Mouse (Mus musculus) thymus, postnatal 14 days (tissue): ENCODE results near the gene Zfp777.

Source experiments
- DNase-seq: peaks from one replicate; pipeline ENCODE4 v3.0.0; 2021

Gene Zfp777

DNA sequence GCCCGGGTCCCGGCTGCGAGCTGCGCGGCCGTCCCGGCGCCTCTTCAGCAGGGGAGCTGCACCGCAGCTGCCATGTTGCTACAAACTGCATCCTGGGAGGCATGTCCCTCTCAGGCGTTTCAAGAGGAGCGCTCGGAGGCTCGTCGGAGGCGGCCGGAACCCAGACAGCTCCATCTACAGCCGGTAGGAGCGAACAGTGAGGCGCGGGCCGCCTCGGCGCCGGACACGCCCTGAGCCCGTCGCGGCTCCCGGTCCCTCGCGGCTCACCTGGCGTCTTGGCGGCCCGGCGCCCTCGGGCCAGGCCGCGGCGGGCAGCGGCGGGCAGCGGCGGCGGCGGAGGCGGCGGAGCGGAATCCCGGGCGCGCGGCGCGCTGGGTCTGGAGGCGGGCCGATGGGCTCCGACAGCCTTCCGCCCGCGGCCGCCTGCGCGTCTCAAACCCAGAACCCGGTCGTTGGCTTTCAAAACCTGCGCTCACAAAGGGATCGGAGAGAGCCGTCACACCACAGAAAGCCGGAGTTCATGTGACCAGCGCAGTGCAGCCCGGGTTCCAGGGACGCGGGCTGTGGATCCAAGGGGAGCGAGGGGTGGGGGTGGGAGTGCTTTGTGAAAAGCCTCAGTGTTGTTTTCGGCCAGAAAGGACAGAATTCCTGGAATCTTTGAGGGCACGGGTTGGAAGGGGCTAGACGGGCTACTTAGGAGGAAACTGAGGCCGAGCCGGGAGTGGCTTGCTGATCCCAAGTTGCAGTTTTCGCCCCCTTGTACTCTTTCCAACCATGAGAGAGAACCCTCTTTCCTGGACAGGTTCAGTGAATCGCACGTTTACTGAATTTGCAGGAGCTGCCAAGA, at the start of gene Zfp777:
TSS of gene Zfp777 (minus strand) at position 486 of the 847 bp plus-strand sequence.
- DNase-seq: peak; percentile 88

DNA sequence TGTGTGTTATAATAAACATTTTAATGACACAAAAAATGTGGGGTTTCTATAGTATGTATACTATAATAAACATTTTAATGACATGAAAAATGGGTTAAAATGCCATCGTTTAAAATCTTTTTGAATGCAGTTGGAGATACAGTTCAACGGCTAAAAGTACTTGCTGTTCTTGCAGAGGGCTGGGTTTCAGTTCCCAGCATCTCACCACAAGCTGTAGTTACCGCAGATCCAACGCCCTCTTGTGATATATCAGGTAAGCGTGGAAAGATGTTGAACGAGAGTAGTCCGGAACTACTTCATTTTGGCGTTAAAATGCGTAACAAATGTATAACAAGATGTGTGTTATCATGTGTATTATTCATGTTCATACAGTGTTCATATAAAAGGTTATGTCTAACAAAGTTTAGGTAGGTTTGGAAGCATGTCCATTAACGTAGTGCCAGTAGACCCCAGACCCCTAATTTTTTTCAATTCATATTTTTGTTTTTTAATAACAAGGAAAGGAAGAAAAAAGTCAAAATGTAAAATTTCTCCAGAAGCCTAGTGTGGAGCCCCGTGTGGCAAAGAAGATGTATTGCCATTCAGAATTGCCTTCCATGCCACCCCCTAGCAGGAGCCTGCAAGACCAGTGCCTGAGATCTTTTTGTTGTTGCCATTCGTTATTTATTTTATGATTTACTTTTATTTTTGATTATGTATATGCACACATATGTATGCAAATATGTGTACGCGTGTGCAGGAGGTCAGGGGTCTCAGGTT, 38.4 kb upstream of the Zfp777 start:
- DNase-seq: no peak

GRCm38 (mm10) chr6:48086471-48086878, 37.8 kb upstream of the Zfp777 start, which contains the start of gene Zfp746:
Gene Zfp746, minus strand, starts transcription at chr6:48086593.
- DNase-seq: peak; percentile 96

DNA sequence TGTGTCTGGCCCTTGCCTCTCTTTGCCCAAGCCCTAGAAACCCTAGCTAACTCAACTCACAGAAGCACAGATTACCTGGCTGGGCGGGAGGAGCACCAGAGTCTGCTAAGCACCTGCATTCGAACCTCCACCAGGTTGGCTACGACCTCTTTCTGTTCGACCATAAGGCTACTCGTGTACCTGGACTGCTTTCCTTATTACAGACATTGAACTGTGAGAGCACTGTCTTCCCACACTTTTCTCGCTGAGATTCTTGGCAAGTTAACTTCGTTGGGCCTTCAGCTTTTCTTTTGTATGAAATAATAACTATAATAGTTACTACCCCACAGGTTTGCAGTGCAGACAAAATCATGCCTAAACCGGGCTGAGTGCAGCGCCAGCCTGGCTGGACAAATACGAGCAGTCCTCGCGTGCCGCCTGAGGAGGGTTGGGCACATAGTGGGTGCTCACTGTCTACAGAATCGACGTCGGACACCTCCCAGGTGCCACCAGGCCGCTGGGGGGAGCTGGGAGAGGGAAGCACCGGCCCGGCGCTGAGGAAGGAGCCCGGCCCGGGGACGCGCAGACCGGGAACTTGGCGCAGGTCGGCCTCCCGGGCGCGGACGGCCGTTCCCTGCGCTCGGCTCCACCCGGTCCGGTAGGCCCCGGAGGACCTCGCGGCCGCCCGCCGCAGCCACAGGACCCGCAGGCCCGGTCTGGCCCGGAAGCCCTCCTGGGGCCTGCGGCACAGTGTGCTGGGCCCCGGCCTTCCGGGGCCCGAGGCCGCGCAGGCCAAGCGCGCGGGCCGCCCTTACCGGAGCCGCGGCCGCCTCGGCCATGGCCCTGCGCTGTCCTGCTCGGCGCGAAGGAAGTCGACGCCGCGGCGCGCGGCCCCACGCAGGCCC, 37.1 kb upstream of the Zfp777 start:
- peak; percentile 82 for DNase-seq

GRCm38 (mm10) chr6:48083733-48084191, 35.1 kb upstream of the Zfp777 start:
- no peak for DNase-seq

DNA sequence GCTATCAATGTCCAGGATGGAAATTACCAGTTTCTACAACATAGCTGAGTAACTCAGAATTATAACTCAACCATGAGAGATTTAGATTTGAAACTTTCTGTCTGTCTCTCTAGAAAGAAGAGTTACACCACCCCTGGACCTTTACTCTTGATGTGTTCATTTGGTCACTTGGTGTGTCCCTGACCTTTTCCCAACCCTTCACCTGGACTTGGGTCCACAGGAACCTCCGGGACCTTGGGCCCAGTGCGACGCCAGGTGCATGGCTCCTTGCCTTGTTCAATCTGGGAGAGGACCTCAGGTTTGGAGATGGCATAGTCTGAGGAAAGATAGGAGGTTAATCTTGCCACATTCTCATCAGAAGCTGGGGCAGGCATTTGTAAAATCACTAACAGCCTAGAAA, 33.2 kb upstream of the Zfp777 start:
- no peak for DNase-seq

DNA sequence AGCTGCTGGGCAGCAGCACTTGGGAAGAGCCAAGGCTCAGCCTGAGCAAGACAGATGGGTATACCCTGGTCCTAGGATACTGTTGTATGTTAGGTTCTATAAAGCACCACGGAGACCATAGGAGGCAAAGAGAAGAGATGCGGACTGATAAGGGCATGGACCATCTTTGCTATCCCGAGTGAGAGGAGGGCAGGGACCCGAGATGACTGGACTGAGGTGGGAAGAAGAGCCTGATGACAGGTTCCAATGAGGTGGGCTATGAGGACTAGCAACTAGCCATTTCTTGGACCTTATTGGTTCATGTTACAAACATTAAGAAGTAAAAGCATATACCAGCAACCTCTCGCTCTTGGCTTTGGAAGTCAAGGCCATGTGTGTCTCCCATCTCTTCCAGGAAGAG, 32.3 kb upstream of the Zfp777 start:
- DNase-seq: no peak

DNA sequence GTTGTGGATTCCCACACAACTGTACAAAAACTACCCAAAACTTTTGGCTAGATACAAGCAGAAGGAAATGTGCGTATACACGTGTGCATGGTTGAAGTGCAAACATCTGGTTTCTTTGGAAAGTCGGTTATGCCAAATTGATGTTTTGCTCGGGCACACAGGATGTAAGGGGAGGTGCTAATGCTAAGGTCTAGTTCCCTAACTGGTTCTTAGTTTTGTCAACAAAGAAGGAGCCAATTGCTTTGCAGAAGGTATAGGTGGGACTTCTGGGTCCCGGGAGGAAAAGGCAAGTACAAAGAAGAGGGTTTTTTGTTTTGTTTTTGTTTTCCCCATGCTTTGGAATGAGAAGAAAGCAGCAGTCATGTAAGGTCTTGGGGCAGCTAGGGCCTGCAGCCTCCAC, 24.6 kb upstream of the Zfp777 start:
- DNase-seq: peak; percentile 63

DNA sequence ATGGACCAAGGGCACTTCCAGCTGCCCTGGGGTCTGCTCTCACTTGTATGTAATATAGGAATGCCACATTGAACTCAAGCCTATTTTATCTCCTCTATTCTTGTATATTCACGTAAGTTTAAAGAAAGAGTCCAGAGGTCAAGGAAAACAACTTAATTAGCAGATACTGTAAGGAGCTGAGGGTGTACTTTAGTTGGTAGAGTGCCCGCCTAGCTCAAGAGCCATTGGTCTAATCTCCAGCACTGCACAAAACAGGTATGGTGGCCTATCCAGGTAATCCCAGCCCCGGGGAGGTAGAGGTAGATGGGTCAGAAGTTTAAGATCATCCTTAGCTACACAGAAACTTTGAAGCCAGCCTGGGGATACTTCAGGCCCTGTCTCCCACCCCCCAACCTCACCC, 18.8 kb upstream of the Zfp777 start:
- no peak for DNase-seq

DNA sequence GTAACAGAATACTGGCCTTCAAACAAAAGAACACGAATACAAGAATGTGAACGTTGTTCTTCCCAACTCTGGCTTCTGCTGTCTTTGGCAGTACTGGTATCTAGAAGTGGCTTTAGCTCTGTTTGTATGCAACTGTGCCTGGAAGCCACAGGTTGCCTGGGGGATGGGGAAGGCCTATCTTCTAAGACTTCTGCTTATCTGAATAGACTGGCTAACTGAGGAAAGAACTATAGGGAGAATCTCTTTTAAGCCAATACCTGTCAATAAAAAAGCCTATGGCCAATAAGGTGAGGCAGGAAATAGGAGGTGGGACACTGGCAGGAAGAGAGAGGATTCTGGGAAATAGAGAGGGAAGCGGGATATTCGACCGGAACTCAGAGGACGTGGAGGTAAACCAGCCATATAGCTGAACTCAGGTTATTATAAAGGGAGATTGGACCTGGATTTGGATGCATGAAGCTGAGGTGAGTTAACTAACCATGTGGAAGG, 16.9 kb upstream of the Zfp777 start:
- no peak for DNase-seq

DNA sequence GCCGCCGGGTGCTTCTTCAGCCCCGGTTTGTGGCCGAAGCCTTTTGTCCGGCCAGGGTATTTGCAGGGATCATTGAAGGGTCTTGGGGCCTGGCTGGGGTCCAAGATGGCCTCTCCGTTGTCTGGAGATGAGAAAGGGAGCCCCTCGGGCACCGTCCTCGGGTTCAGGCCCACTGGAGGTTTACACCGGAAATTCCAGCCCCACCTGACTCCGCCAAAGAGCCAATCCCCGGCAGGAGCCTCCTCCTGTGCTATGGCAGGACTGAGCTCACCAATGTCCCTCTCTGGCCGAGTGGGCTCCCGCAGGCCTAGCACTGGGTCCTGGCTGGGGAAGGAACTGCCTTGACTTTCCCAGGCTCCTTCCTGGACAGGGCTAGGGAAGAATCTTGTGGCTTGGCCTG, 15.7 kb upstream of the Zfp777 start:
- DNase-seq: no peak

DNA sequence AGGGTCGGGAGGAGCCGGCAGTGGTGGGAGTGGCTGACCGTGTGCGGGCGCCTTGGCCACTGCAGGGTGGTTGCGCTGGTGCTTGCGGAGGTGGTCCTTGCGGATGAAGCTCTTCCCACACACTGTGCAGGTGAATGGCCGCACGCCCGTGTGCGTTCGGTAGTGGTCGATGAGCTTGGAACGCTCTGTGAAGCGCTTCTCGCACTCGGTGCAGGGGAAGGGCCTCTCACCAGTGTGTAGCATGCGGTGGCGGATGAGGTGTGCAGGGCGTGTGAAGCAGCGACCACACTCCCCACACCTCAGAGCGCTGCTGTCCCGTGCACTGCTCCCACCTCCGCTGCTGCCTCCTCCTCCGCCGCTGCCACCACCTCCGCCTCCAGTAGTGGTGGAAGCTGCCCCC, 15.2 kb upstream of the Zfp777 start:
- DNase-seq: no peak

GRCm38 (mm10) chr6:48060895-48061294, 12.2 kb upstream of the Zfp777 start:
- no peak for DNase-seq

DNA sequence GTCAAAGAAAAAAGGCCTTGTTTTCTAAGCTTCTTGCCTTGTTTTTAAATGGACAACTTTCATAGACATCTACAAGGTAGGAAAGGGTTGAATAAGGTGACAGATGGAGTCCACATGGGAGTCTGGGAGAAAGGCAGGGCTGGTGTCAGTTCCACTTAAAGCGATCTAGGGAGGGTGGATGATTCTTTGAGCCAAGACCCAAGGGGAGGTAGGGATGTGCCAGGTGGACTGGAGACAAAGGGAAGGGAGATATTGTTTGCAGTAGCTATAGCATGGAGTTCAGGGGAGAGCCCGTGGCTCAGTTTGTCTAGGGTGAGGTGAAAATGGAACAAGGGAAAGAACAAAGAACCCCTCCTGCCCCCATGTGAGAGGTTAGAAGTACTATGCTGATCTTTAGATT, 11.7 kb upstream of the Zfp777 start:
- DNase-seq: no peak

- DNase-seq: no peak
Measured at GRCm38 (mm10) chr6:48052136-48052535, 3.4 kb upstream of the Zfp777 start.

- no peak for DNase-seq
Measured at GRCm38 (mm10) chr6:48051666-48052065, 3.0 kb upstream of the Zfp777 start.

DNA sequence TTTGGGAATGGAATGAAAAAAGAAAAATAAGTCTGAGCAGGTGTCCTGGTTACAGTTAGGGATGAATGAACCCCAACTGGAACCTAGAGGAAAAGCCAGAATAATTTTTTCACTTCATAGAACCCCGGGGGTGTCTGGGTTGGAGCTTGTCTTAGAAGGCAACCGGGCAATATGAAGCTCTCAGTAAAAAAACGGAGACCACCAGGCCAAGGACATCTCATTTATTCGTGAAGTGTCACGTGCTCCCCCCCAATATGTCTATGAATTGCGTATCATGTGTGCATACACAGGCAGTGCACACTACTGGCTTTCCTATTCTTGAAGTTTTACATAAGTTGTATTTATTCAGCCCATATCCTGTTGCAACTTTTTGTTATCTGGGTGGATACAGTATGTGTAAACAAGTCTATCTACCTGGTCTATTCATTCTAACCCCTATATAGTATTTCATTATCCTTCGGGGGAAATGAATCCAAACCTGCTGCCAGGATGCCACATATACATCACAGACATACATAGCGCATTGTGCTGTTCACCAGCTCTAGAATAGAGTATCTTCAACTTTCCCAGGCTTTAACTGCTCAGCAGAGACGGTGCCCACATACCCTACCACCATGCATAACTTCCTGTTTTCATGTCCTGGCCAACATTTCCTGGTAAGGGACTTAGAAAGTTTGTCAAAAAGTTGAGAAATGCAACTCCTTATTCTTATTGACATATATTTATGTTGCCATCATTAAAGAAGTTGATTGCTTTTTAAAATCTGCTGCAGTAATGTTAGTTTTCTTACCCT, 758 bp upstream of the Zfp777 start:
- DNase-seq: peak; percentile 12

GRCm38 (mm10) chr6:48047450-48048351, 1.0 kb downstream of the Zfp777 start:
- peak; percentile 60 for DNase-seq

GRCm38 (mm10) chr6:48047114-48047449, 1.6 kb downstream of the Zfp777 start:
- DNase-seq: no peak

GRCm38 (mm10) chr6:48032661-48033060, 16.1 kb downstream of the Zfp777 start:
- DNase-seq: no peak
